Mouse (Mus musculus) myocyte (in vitro differentiated cells): ENCODE results near the gene Sgpl1. TPM values are rescaled to one million over a fixed set of nuclear protein-coding genes. Genes with fewer than 3 reads are reported as not detected.

Source experiments
- H3K27me3 ChIP-seq: one replicate; pipeline ENCODE4 v1.6.1; 2011; ENCODE audit not compliant: control insufficient read depth, insufficient read depth, insufficient read length
- H3K36me3 ChIP-seq: one replicate; pipeline ENCODE4 v1.6.1; 2011; ENCODE audit not compliant: control insufficient read depth, insufficient read depth
- H3K4me2 ChIP-seq: one replicate; pipeline ENCODE4 v1.6.1; 2011; ENCODE audit warnings: low read depth, control low read depth
- H3K4me3 ChIP-seq: one replicate; pipeline ENCODE4 v1.5.1; 2011; ENCODE audit warnings: mild to moderate bottlenecking, control low read depth, moderate library complexity
- H3K79me2 ChIP-seq: one replicate; pipeline ENCODE4 v1.6.1; 2011; ENCODE audit not compliant: control insufficient read depth, insufficient read depth
- H3ac ChIP-seq: one replicate; pipeline ENCODE4 v1.6.1; 2011; ENCODE audit not compliant: control insufficient read depth, insufficient read length
- CEBPB ChIP-seq: IDR thresholded peaks from 2 replicates; pipeline ENCODE4 v1.6.1; 2011; ENCODE audit warnings: mild to moderate bottlenecking, moderate library complexity; ENCODE audit not compliant: poor library complexity, insufficient read depth, severe bottlenecking
- E2F4 ChIP-seq: IDR thresholded peaks from one replicate; pipeline ENCODE4 v1.6.1; 2011; ENCODE audit warnings: mild to moderate bottlenecking, control low read depth, moderate library complexity; ENCODE audit not compliant: insufficient read depth
- MAX ChIP-seq: IDR thresholded peaks from one replicate; pipeline ENCODE4 v1.6.1; 2011; ENCODE audit warnings: low read depth, mild to moderate bottlenecking, control low read depth
- MYOD1 ChIP-seq, 3 experiments: IDR thresholded peaks; one replicate each; pipeline ENCODE4 v1.6.1; 2011; ENCODE audit warnings: control low read depth in 2 of 3, low read depth in 2 of 3, mild to moderate bottlenecking in 2 of 3, moderate library complexity in 1 of 3; ENCODE audit not compliant: insufficient read length in 2 of 3, control insufficient read depth in 1 of 3
- MYOG ChIP-seq, 3 experiments: IDR thresholded peaks; one replicate each; pipeline ENCODE4 v1.6.1; 2011; ENCODE audit warnings: control low read depth in 2 of 3, low read depth in 2 of 3, mild to moderate bottlenecking in 2 of 3; ENCODE audit not compliant: insufficient read length in 2 of 3, control insufficient read depth in 1 of 3, insufficient read depth in 1 of 3
- POLR2A ChIP-seq: IDR thresholded peaks from one replicate; pipeline ENCODE4 v1.6.1; 2011; ENCODE audit warnings: low read depth, mild to moderate bottlenecking, control low read depth, moderate library complexity; ENCODE audit not compliant: insufficient read length
- POLR2AphosphoS2 ChIP-seq: IDR thresholded peaks from one replicate; pipeline ENCODE4 v1.6.1; 2011; ENCODE audit warnings: low read depth, control low read depth; ENCODE audit not compliant: insufficient read length
- REST ChIP-seq: IDR thresholded peaks from one replicate; pipeline ENCODE4 v1.6.1; 2011; ENCODE audit warnings: mild to moderate bottlenecking, control low read depth, moderate library complexity; ENCODE audit not compliant: insufficient read depth, insufficient read length
- SRF ChIP-seq: IDR thresholded peaks from one replicate; pipeline ENCODE4 v1.6.1; 2011; ENCODE audit warnings: low read depth; ENCODE audit not compliant: control insufficient read depth, insufficient read length
- TCF12 ChIP-seq: IDR thresholded peaks from one replicate; pipeline ENCODE4 v1.6.1; 2011; ENCODE audit warnings: mild to moderate bottlenecking, control low read depth; ENCODE audit not compliant: poor library complexity, insufficient read depth, severe bottlenecking
- TCF3 ChIP-seq: IDR thresholded peaks from one replicate; pipeline ENCODE4 v1.6.1; 2011; ENCODE audit warnings: low read depth, control low read depth; ENCODE audit not compliant: insufficient read length
- USF1 ChIP-seq: IDR thresholded peaks from one replicate; pipeline ENCODE4 v1.6.1; 2011; ENCODE audit warnings: low read depth, mild to moderate bottlenecking, control low read depth, moderate library complexity
- polyA plus RNA-seq: library from polyadenylated mRNA; unstranded; fragments of >200 nt; fragmentation: generic; extraction: Trizol; gene quantifications from one replicate; pipeline ENCODE4 v1.2.1, GENCODE M21; 2012; ENCODE audit warnings: missing spikeins

Gene Sgpl1
- 42.6 TPM for polyA plus RNA-seq

DNA sequence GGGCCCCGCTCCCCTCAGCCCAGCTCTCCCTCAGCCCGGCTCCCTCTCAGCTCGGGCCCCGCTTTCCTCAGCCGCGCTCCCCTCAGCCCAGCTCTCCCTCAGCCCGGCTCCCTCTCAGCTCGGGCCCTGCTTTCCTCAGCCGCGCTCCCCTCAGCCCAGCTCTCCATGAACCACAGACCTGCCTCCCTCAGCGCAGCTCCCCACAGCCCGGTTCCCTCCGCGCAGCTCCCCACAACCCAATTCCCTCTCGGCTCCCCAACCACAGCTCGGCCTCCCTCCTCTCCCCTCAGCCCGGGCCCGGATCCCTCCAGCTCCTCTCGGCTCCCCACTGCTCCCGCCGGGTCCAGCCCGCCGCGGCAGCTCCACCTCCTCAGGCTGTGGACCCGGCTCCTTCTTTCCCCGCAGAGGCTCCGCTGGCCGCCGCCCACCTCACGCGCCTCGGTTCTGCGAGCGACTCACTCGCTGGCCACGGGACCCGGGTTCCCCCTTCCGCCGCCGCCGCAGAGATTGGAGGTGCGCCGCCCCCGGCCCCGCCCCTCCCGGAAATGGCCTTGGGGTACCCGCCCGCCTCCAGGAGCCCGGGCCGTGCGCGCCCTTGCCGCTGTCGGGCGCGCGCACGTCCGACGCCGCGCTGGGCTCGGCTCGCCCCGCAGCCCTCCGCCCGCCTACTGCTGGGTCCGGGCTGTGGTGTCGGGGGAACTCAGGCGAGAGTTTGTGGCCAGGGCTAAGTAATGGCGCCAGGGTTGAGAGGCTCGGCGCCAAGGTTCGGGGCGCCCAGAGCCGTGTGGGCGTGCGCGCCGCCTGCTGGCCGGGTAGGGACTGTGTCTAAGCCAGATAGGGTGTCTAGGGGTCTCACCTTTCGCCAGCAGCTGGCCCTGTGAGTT is at the start of gene Sgpl1:
TSS of gene Sgpl1 (minus strand) at position 547 of the 884 bp plus-strand sequence.
- H3K36me3 ChIP-seq, result peaks cover 9% of the 10 kb centered on the region
- peak within 1 kb of the TSS; percentile 77 for H3K4me3 ChIP-seq
- TF ChIP-seq TCF3, result no peak
- no peak for TF ChIP-seq USF1
- TF ChIP-seq E2F4, result no peak
- TF ChIP-seq POLR2AphosphoS2, result peak; percentile 46
- no peak for TF ChIP-seq CEBPB
- TF ChIP-seq MYOG (IDR thresholded peaks at IDR 0.05; ENCODE audit: control insufficient read depth in 1 of 3, insufficient read depth in 1 of 3, insufficient read length in 2 of 3, low read depth in 2 of 3), result peak in 1 of 3 experiments; percentile 12
- peak in 1 of 3 experiments; percentile 3 for TF ChIP-seq MYOD1 (IDR thresholded peaks at IDR 0.05; ENCODE audit: control insufficient read depth in 1 of 3, insufficient read length in 2 of 3, low read depth in 2 of 3)
- no peak for TF ChIP-seq MAX
- no peak for TF ChIP-seq TCF12
- no peak for TF ChIP-seq SRF
- TF ChIP-seq REST, result no peak
- TF ChIP-seq POLR2A, result peak; percentile 85
- peak within 1 kb of the TSS; percentile 96 for H3ac ChIP-seq
- H3K27me3 ChIP-seq, result no peaks in the 10 kb centered on the region
- peak within 1 kb of the TSS; percentile 70 for H3K4me2 ChIP-seq
- H3K79me2 ChIP-seq, result peaks cover 29% of the 10 kb centered on the region

DNA sequence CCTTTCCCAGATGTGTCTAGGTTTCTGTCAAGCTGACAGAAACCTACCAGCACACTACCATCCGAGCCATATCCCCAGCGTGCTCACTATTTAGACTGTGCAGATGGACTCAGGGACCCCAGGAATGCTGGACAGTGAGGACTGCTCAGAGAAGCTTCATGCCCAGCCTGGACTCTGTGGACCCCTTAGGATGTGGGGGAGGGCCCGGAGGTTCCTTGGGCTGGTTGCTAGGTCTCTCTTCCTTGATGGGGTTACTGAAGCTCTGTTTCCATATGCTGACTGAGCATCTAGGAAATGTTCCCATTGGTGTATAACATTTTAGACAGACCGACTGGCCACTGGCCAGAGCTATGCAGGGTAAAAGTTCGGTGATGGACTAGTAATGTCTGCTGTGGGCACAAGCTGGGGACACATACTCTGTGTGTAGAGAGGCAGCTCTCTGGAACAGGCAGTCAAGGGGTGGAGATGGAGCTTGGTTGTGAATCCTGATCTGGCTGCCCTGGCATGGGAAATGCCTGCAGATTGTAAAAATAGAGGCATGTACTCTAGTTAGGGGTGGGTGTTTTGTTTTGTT is 48.3 kb upstream of the Sgpl1 start:
- Histone ChIP-seq H3K4me2 (no peak overlapping the region), H3K4me3 (no peak overlapping the region), H3ac (no peak overlapping the region), H3K36me3 (peaks cover 5% of the 10 kb centered on the region), H3K79me2 (no peaks in the 10 kb centered on the region), H3K27me3 (no peaks in the 10 kb centered on the region)
- TF ChIP-seq POLR2AphosphoS2 (no peak), E2F4 (no peak), MYOG (IDR thresholded peaks at IDR 0.05; ENCODE audit: control insufficient read depth in 1 of 3, insufficient read depth in 1 of 3, insufficient read length in 2 of 3, low read depth in 2 of 3) (no peak)

DNA sequence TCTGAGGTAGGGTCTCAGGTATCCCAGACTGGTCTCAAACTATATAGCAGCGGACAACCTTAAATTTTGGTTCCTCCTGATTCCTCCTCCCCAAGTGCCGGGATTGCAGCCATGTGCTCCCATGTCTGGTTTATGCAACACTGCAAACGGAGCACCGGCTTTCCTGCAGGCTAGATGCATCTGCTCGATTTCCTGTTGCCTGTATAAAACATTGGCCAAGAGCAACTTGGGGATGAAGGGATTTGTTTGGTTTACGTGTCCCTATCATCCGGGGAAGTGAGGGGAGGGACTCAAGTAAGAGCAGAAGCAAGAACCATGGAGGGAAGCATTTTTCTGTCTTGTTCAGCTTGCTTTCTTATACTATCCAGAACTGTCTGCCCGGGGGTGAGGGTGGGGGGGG is 47.7 kb upstream of the Sgpl1 start:
- no peak overlapping the region for H3K4me2 ChIP-seq
- TF ChIP-seq CEBPB (no peak), TCF3 (no peak), USF1 (no peak), POLR2AphosphoS2 (no peak), SRF (no peak), MYOG (IDR thresholded peaks at IDR 0.05; ENCODE audit: control insufficient read depth in 1 of 3, insufficient read depth in 1 of 3, insufficient read length in 2 of 3, low read depth in 2 of 3) (no peak), MAX (no peak), POLR2A (no peak), MYOD1 (IDR thresholded peaks at IDR 0.05; ENCODE audit: control insufficient read depth in 1 of 3, insufficient read length in 2 of 3, low read depth in 2 of 3) (no peak), TCF12 (no peak), E2F4 (no peak), REST (no peak)
- H3K79me2 ChIP-seq, result no peaks in the 10 kb centered on the region

DNA sequence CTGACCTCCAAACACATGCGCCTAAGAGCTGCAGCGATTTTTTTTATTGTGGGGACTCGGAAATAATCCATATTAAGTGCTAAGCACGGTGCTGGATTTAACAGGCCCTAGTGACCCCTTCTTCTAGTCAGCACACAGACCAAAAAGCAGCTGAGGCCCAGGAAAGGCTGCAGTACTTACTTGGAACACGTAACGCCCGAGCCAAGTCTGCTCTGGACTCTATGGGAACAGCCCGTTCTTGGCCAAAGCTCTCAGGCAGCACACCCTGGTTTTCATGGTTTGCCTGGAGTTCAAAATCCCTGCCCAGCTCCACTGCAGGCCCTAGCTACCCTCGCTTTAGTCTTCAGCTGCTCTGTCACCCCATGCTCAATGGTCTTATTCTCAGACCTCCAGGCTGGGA is 47.1 kb upstream of the Sgpl1 start:
- no peak for TF ChIP-seq MAX
- no peak overlapping the region for H3K4me3 ChIP-seq
- no peaks in the 10 kb centered on the region for H3K36me3 ChIP-seq

More for the DNA sequence above, 47.7 kb upstream of the Sgpl1 start:
- no peak overlapping the region for H3K4me3 ChIP-seq
- H3K27me3 ChIP-seq, result no peaks in the 10 kb centered on the region
- H3ac ChIP-seq, result no peak overlapping the region
- H3K36me3 ChIP-seq, result no peaks in the 10 kb centered on the region

GRCm38 (mm10) chr10:61188010-61188409 is 40.5 kb upstream of the Sgpl1 start:
- Histone ChIP-seq H3K4me2 (no peak overlapping the region), H3K79me2 (no peaks in the 10 kb centered on the region), H3K4me3 (no peak overlapping the region), H3ac (no peak overlapping the region), H3K36me3 (no peaks in the 10 kb centered on the region), H3K27me3 (no peaks in the 10 kb centered on the region)
- TF ChIP-seq POLR2A (no peak), TCF12 (no peak), MYOD1 (IDR thresholded peaks at IDR 0.05; ENCODE audit: control insufficient read depth in 1 of 3, insufficient read length in 2 of 3, low read depth in 2 of 3) (no peak), REST (no peak), MAX (no peak), TCF3 (no peak), SRF (no peak), POLR2AphosphoS2 (no peak), CEBPB (no peak), USF1 (no peak), MYOG (IDR thresholded peaks at IDR 0.05; ENCODE audit: control insufficient read depth in 1 of 3, insufficient read depth in 1 of 3, insufficient read length in 2 of 3, low read depth in 2 of 3) (no peak), E2F4 (no peak)

More for the DNA sequence above, 47.1 kb upstream of the Sgpl1 start:
- Histone ChIP-seq H3K79me2 (no peaks in the 10 kb centered on the region), H3ac (no peak overlapping the region), H3K27me3 (no peaks in the 10 kb centered on the region), H3K4me2 (no peak overlapping the region)
